Mouse (Mus musculus) lung, adult 2 months (tissue): ENCODE data around the gene Gbx1. TPM values are rescaled to one million over a fixed set of nuclear protein-coding genes. Genes with fewer than 3 reads are reported as not detected.

Experiments
- DNase-seq: peaks from one replicate; pipeline ENCODE4 v3.0.0; 2022
- H3K4me1 ChIP-seq: fragments of 200-500 bp; 2 replicates; pipeline ENCODE4 v1.6.1; 2011; ENCODE audit warnings: low read length; ENCODE audit not compliant: control insufficient read depth, insufficient read depth
- H3K4me3 ChIP-seq: fragments of 200-500 bp; replicated peaks from 2 replicates; pipeline ENCODE3; 2011; ENCODE audit warnings: low read depth, mild to moderate bottlenecking, control low read depth, low read length; ENCODE audit errors: extremely low read depth
- CTCF ChIP-seq: fragments of 200-500 bp; IDR thresholded peaks from 2 replicates; pipeline ENCODE4 v1.5.1; 2011; ENCODE audit warnings: mild to moderate bottlenecking, low read length, control low read depth; ENCODE audit not compliant: insufficient read depth
- POLR2A ChIP-seq: fragments of 200-500 bp; IDR thresholded peaks from 2 replicates; pipeline ENCODE4 v1.6.1; 2011; ENCODE audit warnings: low read depth, mild to moderate bottlenecking, control low read depth, low read length, borderline replicate concordance; ENCODE audit errors: extremely low read depth
- WGBS: fragments of 180-500 bp; shearing (Covaris S2); methylation state at CpG from one replicate; pipeline ENCODE4 v1.1.7; 2018; 5-methylcytosine and 5-hydroxymethylcytosine counted together
- polyA plus RNA-seq: library from polyadenylated mRNA; depleted of rRNA; stranded (reverse); fragments of >200 nt; gene quantifications from 2 replicates; pipeline ENCODE4 v1.2.3, GENCODE M21; 2012

The Gbx1 gene
- polyA plus RNA-seq, 1 experiment, result 0.02 TPM

DNA sequence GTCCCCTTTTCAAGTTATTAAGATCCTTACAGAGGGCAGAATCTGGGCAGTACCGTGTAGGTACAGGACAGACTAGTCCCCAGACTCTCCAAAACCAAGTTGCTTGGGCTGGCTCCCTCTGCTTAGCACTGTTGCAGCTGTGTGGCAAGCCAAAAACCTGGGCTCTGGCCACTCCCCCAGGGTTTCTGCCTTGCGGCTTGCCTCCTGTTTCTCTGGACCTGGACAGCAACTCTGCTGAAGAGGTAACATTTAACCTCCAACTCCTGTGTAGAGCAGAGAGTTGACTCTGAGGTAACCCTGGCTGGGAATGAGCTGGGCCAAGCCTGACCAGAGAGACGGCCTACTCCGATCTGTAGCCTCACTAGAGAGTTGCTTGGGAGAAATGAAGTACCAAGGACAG, 24.2 kb downstream of the Gbx1 start:
- no peak overlapping the region for H3K4me3 ChIP-seq
- WGBS, result 48% methylated on average over 4 of the region's 4 CpGs
- no peak for DNase-seq
- H3K4me1 ChIP-seq, result no peaks in the 10 kb centered on the region
- TF ChIP-seq CTCF, result no peak
- no peak for TF ChIP-seq POLR2A

DNA sequence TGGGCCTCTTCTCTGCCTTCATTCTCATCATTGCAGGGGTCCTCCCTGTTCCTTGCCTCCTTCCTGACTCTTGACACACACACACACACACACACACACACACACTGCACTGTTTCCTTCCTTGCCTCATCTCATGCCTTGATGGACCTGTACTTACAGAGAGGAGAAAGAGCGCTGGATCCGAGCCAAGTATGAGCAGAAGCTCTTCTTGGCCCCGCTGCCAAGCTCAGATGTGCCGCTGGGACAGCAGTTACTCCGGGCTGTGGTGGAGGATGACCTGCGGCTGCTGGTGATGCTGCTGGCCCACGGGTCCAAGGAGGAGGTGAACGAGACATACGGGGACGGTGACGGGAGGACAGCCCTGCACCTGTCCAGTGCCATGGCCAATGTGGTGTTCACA, 26.2 kb downstream of the Gbx1 start:
- Histone ChIP-seq H3K4me1 (no peaks in the 10 kb centered on the region), H3K4me3 (no peak overlapping the region)
- TF ChIP-seq CTCF (no peak), POLR2A (no peak)
- WGBS, result 67% methylated on average over 11 of the region's 11 CpGs
- DNase-seq, result no peak

DNA sequence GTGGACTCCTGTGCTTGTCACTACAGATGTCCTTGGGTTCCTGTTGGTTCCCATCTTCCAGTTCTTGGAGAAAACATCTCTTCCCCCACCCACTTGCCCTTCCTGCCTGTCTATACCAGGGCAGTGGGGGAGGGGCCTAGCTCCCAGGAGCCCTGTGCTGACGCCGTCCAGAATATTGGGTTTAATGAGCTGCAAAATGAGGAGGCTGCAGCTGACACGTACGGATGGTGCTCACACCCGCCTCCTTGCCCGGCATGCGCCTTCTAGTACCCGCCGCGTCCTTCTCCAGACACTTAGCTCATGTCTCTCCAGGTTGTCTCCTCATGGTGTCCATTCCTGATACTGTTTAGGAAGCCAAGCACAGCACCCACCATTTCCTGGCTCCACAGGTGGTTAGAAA, 27.9 kb downstream of the Gbx1 start:
- Histone ChIP-seq H3K4me3 (no peak overlapping the region), H3K4me1 (no peaks in the 10 kb centered on the region)
- WGBS, result 84% methylated on average over 10 of the region's 10 CpGs
- no peak for TF ChIP-seq POLR2A
- TF ChIP-seq CTCF, result no peak
- DNase-seq, result no peak

DNA sequence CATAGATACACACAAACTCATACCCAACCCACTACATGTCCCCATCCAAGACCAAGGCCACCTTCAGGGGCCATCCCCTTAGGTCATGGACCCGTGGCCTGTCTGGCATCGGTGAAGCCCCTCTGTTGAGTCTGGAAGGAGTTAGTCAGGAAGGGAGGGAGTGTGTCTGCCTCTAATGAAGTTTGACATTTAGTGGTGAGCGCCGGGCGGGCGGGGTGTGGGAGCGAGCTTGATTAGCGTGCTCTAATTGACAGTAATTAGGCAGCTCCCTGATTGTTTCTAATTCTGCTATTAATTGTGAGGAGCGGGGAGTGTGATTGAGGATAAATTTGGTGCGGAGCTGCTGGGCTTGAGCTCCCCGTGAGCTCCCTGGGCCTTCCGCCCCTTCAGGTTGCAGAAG, 29.5 kb downstream of the Gbx1 start:
- H3K4me1 ChIP-seq, result no peaks in the 10 kb centered on the region
- no peak for TF ChIP-seq POLR2A
- no peak for TF ChIP-seq CTCF
- 92% methylated on average over 12 of the region's 12 CpGs for WGBS
- H3K4me3 ChIP-seq, result no peak overlapping the region
- DNase-seq, result no peak

DNA sequence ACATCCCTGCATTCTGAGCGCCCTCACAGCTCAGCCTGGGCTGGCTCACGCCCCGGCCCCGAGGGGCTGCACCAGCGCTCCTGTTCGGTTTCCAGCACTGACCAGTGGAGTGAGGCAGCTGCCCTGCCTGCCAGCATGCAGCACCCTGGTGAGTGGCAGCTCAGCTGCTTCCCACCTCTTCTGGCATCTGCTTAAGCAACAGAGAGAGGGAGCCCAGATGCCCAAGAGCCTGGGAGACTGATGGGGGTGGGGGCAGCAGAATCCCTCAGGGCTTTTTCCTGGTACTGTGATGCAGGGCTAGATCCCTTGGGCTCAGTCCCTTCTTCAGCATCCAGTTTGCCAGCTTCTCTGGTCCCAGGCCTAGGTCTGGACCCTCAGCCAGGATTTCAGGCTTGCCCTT, 30.2 kb downstream of the Gbx1 start:
- Histone ChIP-seq H3K4me3 (no peak overlapping the region), H3K4me1 (peaks cover 4% of the 10 kb centered on the region; the same call in 1 of the 2 replicates)
- TF ChIP-seq POLR2A (no peak), CTCF (no peak)
- DNase-seq, result no peak
- 77% methylated on average over 6 of the region's 6 CpGs for WGBS

DNA sequence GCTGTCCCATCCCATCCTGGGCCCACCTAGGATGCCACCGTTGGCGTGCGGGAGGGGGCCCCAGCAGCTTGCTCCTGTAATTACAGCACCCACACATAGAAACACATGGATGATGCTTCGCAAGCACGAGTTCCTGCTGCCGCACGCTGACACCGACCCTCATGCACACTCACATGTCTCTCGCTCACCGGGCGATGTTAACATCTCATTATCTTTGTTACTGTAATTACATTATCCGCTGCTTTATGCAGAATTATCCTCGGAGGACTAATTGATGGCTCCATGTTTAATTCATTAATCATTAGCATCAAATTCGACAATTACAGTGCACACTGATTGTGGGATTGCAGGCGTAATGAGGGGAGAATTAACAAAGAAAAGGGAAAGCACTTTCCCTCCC, 32.0 kb downstream of the Gbx1 start:
- 93% methylated on average over 15 of the region's 15 CpGs for WGBS
- H3K4me1 ChIP-seq, result peaks cover 4% of the 10 kb centered on the region; the same call in 1 of the 2 replicates
- no peak for TF ChIP-seq CTCF
- no peak for TF ChIP-seq POLR2A
- no peak for DNase-seq
- H3K4me3 ChIP-seq, result no peak overlapping the region

DNA sequence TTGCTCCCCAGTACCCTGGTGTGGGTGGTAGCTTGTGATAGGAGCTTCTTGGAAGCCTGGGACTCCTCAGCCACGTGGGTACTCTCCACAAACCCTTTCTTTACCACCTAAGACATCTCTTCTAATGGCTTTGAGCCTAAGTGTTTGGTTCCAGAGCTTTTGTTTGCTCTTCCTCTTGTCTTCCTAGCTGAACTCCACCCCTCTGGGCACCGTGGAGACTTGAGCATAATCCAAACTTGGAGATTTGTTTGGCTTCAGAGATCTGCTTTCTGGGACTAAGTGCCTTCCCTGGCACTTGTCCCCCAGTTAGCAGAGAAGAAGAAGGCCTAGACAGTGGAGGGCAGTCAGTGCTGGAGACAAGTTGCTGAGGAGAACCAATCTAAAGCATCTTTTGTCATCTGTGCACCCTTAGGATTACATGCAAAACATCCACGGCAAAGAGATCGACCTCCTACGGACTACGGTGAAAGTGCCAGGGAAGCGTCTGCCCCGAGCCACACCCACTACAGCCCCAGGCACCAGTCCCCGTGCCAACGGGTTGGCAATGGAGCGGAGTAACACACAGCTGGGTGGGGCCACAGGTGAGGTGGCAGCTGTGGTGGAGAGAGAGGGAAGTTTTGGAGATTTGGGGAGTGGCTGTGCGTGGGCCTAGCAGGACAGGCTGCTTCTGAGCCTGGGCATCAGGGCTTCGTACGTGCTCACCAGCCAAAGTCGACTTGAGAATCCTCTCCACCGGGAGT, 34.3 kb downstream of the Gbx1 start:
- TF ChIP-seq CTCF (no peak), POLR2A (no peak)
- WGBS, result 59% methylated on average over 16 of the region's 16 CpGs
- Histone ChIP-seq H3K4me3 (no peak overlapping the region), H3K4me1 (peaks cover 4% of the 10 kb centered on the region; the same call in 1 of the 2 replicates)
- peak; percentile 40 for DNase-seq

DNA sequence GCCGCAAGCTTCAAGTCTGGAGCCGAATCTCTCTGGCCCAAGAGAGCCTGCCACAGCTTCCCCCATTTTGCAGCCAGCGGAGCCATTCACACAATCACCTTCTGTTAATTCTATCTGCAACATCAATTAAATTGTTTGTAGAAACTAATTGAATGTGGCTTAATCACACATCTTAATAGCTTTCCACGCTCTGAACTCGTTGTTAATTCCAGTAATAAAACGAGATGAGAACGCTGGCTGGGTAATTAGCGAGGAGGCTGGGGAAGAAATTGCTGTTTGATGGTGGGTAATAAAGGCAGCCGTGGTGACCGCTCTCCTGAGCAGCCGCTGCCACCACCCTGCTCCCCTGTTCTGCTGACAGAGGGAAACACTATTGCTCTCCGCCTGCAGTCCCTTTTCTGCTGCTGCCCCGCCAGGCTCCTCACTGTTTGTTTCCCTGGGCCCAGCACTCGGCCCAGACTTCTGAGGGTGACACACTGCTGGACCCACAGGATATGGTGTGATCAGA, 36.5 kb downstream of the Gbx1 start:
- no peak for TF ChIP-seq POLR2A
- no peak for TF ChIP-seq CTCF
- DNase-seq, result no peak
- peaks cover 4% of the 10 kb centered on the region; the same call in 1 of the 2 replicates for H3K4me1 ChIP-seq
- no peak overlapping the region for H3K4me3 ChIP-seq
- WGBS, result 90% methylated on average over 14 of the region's 14 CpGs

DNA sequence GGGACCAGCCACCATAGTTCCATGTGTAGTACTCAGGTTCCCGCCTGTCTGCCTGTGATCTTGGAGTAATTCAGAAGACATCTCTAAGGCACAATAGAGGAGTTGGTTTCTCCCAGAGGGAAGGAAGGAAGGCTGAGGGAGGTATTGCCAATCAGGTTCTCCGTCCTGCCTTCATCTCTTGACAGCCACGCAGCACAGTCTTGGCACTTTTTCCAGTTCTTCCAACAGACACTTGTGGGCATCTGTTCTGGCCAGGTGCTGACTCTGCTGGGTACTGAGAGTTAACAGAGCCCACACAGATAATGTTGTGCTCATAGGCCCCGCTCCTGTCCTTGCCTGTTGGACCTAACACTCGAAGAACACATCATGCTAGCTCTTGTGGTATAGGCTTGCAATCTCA, 40.3 kb downstream of the Gbx1 start:
- TF ChIP-seq CTCF (no peak), POLR2A (no peak)

DNA sequence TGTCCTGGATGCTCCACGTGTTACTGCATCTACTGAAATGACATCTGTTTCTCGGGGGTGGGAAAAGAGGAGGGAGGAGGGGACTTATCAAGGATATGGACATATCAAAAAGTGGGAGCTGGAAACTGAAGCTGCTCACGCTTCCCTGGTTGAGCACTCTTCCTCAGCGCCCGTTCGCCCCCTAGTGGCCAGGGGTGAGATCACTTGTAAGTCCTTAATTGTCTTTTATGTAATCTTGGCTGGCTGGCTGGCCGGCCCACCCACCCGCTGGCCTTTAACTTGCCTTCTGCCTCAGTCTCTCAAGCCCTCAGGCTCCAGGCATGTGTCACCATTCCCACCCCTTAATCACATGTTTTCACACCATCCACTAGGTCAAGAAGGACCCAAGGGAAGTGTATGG, 40.9 kb downstream of the Gbx1 start:
- no peak for TF ChIP-seq POLR2A
- peak; percentile 88 for TF ChIP-seq CTCF
- peak; percentile 87 for DNase-seq

More for the DNA sequence above, 40.3 kb downstream of the Gbx1 start:
- Histone ChIP-seq H3K4me3 (no peak overlapping the region), H3K4me1 (no peaks in the 10 kb centered on the region)
- 91% methylated on average over 5 of the region's 5 CpGs for WGBS
- DNase-seq, result no peak

More for the DNA sequence above, 40.9 kb downstream of the Gbx1 start:
- Histone ChIP-seq H3K4me3 (no peak overlapping the region), H3K4me1 (no peaks in the 10 kb centered on the region)
- WGBS, result under 1% methylated on average over 8 of the region's 8 CpGs
